Mouse (Mus musculus) neutrophil, adult 5-6 weeks (primary cell): ENCODE measurements around the gene Phf13. TPM values are rescaled to one million over a fixed set of nuclear protein-coding genes. Genes with fewer than 3 reads are reported as not detected.

ENCODE experiments used
- ATAC-seq: fragments of 151-379, 151-347 bp; 2 replicates; pipeline ENCODE4 v1.8.0; 2017; ENCODE audit warnings: mild to moderate bottlenecking, moderate TSS enrichment; ENCODE audit not compliant: insufficient number of reproducible peaks, poor library complexity, low FRiP score, severe bottlenecking; ENCODE audit errors: extremely low read depth
- total RNA-seq: library from RNA; stranded (forward); fragments of 200-1000 nt; gene quantifications from 2 replicates; pipeline ENCODE4 v1.2.3, GENCODE M21; 2017

Phf13 gene
- total RNA-seq, 1 experiment from 2014 or later, result 5.0 TPM

DNA sequence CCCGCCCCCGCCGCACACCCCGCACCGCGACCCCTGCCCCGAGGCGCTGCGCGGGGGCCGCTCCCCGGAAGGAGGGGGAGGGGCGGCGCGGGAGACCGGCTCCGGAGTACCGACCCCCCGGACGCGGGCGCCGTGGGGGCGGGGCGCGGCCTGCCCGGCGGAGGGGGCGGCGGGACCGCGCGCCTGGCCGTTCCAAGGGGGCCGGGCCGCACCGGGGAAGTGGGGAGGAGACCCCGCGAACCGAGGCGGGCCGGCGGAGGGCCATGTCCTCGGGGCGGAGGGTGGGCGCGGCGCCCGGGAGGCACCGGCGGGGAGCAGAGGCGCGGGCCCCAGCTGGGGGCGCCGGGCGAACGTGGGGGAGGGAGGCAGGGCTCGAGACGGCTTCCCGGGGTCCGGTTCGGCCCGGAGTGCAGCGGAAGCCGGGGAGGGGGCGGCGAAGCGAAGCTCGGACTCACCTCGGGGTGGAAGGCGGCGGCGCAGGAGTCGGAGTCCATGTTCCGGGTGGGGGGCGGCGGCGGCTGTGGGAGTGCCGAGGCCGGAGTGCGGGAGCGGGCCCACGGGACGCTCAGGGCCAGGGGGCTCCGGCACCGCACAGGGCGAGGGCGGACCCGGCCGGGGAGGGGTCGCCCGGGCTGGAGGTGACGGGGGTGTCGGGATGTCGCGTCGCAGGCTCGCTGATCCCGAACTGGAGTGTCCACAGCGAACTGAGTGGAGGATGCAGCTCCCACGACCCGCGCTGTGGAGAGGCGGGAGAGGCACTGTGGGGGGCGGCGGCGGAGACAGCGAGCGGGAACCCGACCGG is 486 bp downstream of the Phf13 start:
- ATAC-seq, result no peak

DNA sequence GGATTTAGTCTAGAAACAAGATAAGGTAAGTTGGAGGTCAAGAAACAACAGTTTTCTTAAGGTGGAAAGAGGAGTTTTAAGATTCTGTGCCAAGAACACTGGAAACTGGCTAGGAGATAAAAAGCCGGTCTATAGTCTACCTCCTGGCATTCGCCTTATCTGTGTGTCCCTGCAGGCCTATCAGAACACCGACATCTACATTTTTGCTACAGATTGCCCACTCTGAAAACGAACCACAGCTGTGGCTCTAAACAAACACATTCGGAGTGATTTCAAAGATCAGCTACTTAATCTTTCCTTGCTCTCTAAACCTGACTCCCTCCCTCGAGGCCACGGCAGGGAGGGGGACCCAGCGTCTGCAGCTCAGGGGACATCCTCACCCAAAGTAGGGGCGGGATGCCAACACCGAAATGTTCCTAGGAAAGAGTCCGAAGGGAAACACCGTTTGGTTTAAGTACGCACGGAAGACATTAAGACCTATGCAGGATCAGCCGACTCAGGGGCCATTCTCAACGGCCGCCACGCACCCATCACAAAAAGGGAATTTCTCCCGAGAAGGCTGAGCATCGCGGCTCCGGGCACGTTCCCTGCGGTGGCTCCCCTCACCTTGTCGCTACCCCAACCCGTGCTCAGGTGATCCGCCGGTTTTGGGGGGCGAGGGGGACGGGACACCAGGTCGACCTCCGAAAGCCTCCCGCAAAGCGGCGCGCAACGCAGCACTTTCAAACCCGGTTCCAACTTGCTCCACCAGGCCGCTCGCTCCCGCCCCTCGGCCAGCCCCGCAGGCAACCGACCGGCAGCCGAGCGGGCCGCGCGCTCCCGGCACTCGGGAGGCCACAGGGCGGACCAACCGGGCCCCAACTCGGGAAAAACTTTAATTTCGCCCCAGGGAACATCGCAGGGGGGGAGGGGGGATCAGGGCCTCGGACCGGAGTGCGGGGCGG is 1.6 kb downstream of the Phf13 start:
- ATAC-seq, result no peak

DNA sequence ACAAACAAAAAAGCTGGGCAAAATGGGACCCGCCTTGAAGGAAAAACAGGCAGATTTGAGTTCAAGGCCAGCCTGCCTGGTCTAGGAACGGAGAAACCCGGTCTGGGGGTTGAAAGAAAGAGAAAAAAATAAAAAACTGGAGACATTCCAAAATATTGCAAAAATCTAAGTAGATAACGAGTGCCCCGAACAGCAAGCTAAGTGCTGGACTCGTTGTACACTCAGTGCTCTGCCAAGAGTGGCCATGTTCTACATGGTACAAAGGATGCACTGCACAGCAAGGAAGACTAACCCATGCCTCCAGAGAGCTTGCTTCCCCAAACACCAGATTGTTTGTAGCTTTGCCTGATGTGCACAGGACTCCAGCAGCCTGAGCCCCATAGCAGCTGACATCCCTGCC is 3.0 kb downstream of the Phf13 start:
- no peak for ATAC-seq

DNA sequence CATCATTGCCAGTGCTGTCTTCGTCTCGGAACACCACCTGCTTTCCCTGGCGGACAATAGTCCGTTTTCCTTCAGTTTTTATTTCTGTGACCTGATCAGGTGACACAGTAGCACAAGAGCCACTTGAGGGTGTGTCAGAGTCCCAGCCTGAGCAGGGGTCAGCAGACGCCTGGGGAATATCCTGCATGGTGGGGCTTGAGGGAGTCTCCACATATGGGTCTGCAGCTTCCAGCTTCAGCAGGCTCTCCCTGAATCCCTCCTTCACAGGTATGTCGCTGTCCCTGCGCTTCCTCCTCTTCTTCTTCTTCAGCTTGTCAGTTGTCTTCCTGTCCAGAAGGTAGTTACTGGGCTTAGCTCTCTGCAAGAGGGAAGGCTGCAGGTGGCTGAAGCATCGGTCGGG is 4.0 kb downstream of the Phf13 start:
- ATAC-seq, result no peak

DNA sequence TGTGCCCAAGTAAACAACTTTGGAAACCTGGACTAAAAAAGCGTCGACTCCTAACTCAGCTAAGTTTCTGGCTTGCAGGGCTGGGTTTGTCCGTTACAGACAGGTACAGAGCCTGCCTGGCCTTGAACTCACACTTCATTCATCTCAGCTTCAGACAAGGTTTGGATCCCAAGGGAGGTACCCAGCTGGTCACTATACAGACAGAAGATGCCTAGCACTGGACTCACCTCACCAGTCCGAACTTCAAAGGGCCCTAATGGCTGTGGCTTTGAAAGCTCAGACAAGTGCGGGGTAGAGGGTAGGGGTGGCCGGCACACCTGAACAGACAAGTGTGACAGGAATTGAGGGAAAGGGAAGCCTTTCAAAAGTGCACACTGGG is 7.0 kb downstream of the Phf13 start:
- no peak for ATAC-seq

DNA sequence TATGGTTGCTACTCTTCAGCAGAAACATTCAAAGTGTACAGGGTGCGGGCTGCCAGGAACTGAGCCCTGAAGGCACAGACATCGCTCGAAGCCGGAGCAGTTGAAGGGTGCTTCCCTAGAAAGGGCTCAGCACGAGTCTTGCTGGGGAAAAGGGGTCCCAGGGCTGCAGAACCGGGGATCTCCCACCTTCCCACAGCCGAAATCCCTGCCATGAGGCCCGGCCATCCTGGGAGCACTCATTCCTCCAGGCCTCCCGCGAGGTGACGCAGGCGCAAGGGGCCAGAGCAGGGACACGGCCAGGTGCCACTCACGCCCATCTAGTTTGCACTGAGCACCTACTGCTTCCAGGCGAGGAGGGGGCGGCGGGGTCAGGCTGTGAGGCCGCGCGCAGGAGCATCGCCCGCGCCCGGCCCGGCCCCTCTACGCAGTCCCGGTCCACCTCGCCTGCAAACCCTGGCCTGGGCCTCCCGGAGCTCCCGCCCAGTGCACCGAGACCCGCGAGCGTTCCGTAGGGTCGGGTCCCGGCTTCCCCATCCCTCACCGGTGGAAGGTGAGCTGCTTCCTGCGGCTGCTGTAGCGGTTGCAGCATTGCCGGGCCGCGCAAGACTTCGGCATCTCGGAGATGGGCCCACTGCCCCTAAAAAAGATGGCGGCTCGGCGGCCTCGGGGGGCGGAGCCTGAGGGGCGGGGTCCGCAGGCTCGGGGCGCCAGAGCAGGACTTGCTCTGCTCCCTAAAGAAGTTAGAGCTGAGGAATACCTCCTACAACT is 7.5 kb downstream of the Phf13 start, which contains the start of gene Thap3:
Gene Thap3 (minus strand): TSS at position 656 of the 768 bp plus-strand sequence.
- ATAC-seq, result peak; percentile 49

DNA sequence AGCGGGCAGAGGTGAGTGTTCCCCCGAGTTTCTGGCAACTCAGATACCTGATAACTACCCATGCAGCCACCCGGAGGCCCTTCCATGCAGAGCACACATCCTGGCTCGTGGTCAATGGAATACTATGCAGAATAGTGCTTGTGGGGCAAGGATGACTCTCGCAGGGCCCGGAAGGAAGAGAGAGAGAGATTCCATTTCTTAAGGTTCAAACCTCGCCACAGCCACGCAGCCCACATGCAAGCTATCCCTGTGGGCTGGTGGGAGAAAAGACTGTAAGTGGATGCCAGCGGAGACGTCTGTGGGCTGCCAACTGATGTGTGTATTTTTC is 8.1 kb downstream of the Phf13 start:
- ATAC-seq, result no peak

DNA sequence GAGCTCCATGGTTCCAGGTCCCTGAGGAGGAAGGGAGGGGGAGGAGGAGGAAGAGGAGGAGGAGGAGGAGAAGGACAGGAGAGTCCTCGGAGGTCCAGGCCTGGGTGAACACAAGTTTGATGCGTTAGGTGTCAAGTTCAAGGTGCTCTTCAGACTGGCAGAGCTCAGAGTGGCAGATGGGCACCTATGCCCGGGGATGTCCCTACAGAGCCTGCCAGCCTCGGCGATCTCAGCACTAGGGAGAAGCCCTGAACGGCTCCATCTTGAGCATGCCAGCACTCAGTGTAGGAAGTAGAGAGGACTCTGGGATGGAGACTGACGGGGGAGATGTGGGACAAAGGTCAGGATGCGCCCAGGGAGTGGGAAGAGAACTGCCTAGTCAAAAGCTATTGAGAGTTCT is 9.4 kb downstream of the Phf13 start:
- ATAC-seq, result no peak

DNA sequence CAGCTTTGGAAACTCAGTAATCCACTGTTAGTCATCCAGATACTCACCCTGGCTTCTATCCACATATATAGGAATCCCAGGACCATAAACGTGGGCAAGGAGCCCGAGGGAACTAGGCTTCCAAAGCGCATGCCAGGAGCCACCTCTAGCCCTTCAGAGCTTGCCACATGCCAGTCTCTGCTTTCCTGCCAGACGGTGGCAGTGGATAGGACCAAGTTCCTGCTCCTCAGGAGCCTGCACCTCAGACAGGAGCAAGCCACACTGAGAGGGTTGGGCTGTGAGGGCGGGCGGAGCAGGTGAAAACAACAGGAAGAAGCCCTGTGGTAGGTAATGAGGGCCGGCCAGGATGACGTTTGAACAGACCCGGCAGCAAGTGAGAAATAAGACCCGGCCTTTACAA is 10.2 kb downstream of the Phf13 start:
- ATAC-seq, result no peak

DNA sequence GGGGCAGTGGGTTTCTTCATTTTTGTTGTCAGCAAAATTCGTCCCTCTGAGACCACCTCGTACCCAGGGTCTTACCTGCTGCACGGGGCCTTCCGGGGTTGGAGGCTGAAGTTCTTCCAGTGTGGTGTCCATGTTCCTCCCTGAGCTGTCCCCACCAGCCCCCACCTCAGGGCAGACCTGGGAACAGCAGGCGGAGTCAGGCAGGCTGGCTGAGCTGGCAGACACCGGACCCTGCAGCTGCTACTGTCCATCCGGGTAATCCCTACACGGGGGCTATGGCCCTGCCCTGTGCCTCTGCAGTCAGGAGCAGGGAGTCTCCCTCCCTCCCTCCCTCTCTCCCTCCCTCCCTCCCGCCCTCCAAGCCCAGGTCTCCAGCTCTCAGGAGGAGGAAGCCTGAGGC is 12.5 kb downstream of the Phf13 start:
- no peak for ATAC-seq

DNA sequence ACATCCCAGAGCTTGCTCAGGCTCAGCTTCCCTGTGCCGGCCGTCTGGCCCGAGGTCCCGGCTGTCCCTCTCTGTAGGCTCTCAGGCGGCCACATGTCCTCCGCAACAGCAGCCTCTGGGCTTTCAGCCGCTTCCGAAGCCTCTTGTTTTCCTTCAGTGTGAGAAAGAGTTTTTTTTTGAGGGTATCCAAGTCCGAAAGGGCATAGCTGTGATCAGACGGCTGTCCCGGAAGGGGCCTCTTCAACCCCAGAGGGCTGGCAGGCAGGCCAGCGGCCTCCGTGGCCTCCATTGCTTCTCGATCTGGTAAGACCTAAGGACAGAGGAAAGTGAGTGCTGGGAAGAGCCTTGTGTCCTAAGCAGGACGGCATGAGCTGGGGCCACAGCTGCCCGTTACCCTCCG is 13.0 kb downstream of the Phf13 start:
- ATAC-seq, result no peak

DNA sequence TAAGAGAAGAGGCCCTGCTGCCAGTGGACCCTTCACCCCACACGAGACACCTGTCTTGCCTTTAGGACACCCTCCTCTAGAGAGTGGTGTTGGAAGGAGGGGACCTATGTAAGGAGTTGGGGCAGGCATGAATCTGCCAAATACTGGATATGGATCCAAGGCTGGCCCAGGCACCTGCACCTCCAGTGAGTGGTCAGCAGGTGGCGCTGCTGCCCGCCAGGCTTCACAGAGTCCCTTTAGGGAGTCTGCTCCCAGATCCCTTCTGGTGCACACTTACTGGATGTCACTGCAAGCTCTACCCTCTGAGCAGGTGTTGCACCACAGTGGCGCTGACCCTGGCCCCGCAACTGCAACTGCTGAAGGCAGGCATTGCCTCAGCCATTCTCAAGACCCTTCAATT is 14.7 kb downstream of the Phf13 start:
- peak; percentile 72 for ATAC-seq

DNA sequence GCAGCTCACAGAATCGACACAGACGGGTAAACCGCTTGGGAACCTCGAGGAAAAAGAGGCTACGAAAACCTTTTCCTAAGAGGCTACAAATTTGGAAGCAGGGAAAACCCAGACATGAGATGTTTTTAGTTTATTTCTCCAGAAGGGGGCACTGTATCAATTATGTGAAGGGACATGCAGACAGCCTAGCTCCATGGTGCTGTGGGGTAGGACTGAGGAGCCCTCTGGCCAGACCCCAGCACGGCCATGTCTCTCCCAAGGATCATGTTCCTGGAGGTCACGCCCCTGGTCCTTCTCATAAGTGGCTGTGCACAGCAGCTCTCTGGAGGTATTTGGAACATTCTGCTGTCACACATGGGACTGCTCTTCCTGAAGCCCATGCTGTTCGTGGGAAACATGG is 15.4 kb downstream of the Phf13 start:
- no peak for ATAC-seq

DNA sequence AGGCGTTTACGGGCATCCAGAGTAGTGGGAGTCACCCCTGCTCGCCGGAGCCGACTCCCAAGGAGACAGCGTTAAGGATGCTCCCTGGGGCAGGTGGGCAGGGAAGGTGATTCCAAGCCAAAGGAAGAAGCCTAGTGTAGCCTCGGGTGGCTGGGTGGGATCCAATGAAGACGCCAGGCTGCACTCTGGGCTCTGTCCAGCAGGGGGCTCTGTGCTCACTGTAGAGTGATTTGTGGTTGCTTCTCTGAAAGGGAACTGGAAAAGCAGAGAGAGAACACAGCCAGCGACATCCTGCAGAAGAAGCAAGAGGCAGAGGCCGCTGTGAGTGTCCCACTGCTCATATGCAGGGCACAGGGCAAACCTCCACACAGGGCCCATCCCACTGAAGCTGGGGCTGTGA is 18.3 kb downstream of the Phf13 start:
- peak; percentile 54 for ATAC-seq

DNA sequence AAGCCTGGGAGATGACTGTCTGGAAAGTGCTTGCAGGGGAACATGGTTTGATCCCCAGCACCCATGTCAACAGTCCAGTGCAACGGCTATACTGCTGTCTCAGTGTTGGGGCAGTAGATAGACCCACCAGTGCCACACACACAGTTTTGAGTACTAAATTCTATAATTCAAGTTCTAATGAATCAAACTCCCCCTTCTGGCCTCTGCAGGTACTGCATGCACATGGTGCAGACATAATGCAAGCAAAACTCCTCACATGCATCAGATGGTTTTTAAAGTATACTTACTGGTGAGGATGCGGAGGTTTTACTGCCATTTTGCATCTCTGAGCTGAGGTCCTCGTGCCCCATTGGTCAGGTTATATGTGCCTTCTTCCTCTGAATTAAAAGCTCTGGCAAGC is 20.6 kb downstream of the Phf13 start:
- no peak for ATAC-seq

DNA sequence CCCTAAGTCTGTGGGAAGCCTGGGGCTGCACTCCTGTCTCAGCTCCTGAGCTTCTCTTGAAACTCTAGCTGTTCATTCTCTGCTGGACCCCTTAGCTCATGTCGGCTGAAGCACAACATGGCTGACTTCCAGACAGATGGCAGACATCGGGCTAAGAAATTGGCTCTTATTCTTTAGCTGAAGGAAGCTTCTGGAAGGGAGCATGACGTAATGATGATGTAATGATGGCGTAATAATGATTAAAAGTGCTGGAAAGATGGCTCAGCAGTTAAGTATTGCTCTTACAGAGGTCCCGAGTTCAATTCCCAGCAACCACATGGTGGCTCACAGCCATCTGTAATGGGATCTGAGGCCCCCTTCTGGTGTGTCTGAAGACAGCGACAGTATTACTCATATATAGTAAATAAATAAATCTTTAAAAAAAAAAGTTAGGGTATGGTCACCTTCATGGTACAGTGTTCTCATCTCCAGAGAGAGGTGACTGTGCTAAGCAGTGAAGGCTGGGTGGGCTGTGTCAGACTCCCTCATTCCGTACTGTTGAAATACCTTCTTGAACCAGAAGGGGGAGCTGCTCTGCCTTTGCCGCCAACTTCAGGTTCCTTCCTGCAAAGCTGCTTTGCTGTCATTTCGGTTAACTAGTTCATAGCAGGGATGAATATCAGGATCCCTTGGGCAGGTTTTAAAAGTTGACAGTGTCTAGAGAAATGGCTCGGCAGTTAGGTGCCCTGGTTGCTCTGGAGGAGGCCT is 23.7 kb downstream of the Phf13 start:
- ATAC-seq, result 0 out of 2 replicates have a peak, but pooled peaks have one; percentile 25

DNA sequence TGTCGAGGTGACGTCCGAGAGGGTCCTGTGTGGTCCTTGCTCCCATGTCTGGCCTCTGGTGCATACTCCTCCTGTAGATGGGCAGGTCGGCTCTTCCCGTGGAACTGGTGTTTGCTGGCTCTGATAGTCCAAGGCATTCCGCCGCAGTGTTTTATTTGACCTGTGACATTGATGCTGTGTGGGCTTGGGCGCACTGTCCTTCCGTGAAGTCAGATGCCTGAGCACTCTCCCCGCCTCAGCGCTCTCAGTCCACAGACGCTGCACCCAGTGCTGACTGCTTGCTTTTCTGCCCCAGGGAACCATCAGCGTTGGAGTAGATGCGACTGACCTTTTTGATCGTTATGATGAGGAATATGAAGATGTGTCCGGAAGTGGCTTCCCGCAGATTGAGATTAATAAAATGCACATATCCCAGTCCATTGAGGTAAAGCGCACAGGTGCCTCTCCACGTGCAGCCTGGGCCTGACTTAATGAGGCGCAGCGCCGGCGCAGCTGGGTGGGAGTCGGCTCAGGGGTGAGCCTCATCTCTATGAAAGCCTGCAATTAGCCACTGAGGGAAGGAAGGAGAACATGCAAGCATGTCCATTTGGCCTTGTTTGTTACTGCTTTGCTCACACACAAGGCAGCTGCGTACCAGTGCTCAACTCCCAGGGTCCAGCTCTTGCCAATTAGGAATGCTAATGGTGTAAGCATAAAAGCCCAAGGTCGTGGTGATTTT is 27.7 kb downstream of the Phf13 start:
- ATAC-seq, result no peak

DNA sequence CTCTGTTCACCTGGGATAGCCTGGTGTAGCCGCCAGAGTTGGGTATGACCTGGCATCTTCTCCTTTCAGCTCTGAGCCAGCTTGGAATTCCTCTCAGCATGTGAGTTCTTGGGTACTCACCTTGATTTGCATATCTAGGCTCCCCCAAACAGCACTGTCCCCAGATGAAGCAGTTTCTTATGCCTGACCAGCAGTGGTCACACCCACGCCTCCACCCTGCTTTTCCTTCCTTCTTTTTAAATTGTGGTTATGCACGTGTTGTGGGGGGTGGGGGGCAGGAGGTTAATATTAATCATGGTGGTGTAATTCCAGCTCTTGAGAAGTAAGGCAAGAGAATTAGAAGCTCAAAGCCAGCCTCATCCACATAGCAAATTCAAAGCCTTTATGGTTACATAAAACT is 33.2 kb downstream of the Phf13 start:
- ATAC-seq, result no peak
